10 mouse cellular contexts compared by ENCODE assay signal in the genomic region with DNA sequence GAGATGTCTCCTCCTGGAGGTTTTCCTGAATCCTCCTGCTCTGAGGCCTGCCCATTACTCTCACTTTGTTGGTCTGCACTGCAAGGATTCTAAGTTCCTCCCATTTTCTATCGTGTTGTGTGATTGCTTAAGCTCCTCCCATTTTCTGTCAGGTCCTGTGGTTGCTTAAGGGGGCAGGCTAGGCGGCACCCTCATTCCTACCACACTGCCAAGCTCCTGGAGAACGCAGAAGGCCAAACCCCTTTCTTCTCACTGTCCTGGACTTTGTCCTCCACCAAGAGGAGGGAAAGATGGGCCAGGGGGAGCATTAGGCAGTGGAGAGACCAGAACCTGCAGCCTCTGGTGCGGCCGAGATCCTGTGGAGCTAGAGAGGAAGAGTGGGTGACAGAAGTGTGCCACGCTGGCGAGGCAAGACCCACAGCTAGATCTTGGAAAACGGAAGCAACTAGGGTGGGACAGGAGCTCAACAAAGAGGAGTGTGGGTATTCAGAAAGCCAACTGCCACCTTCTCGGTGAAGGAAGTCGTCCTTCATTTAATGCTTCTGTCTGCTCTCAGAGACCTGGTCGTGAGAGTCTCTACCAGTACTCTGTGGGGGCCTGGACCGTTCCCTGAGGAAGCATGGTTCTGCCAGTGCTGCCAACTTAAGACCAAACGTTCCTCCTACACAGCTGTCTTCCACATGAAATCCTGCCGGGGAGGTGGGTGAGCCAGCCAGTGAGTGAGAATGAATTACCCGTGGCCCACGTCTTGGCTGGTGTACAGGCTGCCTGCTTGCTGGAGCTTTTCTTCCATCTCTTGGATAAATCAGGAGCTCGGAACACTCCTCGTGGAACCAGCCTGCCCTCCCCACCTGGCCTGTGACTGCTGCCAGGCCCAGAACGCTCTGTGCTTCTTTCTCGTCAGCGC.
A peak's percentile ranks its signal among the peaks of the same experiment; 100 is the strongest.
DNase-seq lines count a peak whose midpoint lies in the region; ATAC-seq lines count a peak whose summit lies in the region.
"Had no signal": no experiment of that assay in that cellular context is flagged by ENCODE, and none has a peak within 500 bp of the region (broad histone marks: within the 10 kb centered on the region; RNA-seq: fewer than 3 reads in every experiment).

No protein-coding gene starts in this region.

- no peaks in the 10 kb centered on the region for H3K27me3 ChIP-seq in midbrain, embryonic 16.5 days (ENCODE audit: control insufficient read depth, insufficient read depth, low read depth, low read length)
- no peaks in the 10 kb centered on the region for H3K27me3 ChIP-seq in midbrain, embryonic 13.5 days
- H3K27me3 ChIP-seq: neural tube, embryonic 13.5 days had no signal

- H3K4me1 ChIP-seq in midbrain, embryonic 16.5 days (ENCODE audit: control insufficient read depth, insufficient read depth, low read length): 0 out of 2 replicates have a peak, but pooled peaks cover 6% of the 10 kb centered on the region
- peaks cover 12% of the 10 kb centered on the region for H3K4me1 ChIP-seq in midbrain, embryonic 13.5 days (replicated peaks)

- no peak overlapping the region for H3K9ac ChIP-seq in midbrain, embryonic 16.5 days (ENCODE audit: low read depth, low read length)
- H3K9ac ChIP-seq in midbrain, embryonic 13.5 days (replicated peaks): no peak overlapping the region
- H3K9ac ChIP-seq: neural tube, embryonic 13.5 days had no signal

- no peak overlapping the region for H3K4me3 ChIP-seq in midbrain, embryonic 16.5 days (ENCODE audit: low read depth, low read length)
- H3K4me3 ChIP-seq in midbrain, embryonic 13.5 days (replicated peaks): no peak overlapping the region
- H3K4me3 ChIP-seq: neural tube, embryonic 13.5 days had no signal

- DNase-seq in frontal cortex, postnatal 10 days (ENCODE audit: low spot score in 2 of 2): peak; percentile 72 to 85
- DNase-seq in left cerebral cortex, adult 18-20 months (ENCODE audit: low spot score in 2 of 2): peak; percentile 89 to 94
- DNase-seq in right cerebral cortex, postnatal 4 days: peak; percentile 52
- no peak for DNase-seq in urinary bladder, adult 18-20 months (ENCODE audit: low spot score in 2 of 2)
- no peak for DNase-seq in gastrocnemius, postnatal 14 days
- DNase-seq in adrenal gland, adult 8-10 months: no peak

- peak overlapping the region; percentile 44; the same call in 1 of the 2 replicates for H3K27ac ChIP-seq in midbrain, embryonic 16.5 days (ENCODE audit: low read length)
- no peak overlapping the region for H3K27ac ChIP-seq in midbrain, embryonic 13.5 days
- H3K27ac ChIP-seq: neural tube, embryonic 13.5 days had no signal

- H3K4me2 ChIP-seq in midbrain, embryonic 16.5 days (ENCODE audit: low read length): no peak overlapping the region
- H3K4me2 ChIP-seq in midbrain, embryonic 13.5 days (replicated peaks): no peak overlapping the region
- H3K4me2 ChIP-seq: neural tube, embryonic 13.5 days had no signal

- no peaks in the 10 kb centered on the region for H3K36me3 ChIP-seq in midbrain, embryonic 16.5 days (ENCODE audit: control insufficient read depth, insufficient read depth, low read length)
- no peaks in the 10 kb centered on the region for H3K36me3 ChIP-seq in midbrain, embryonic 13.5 days
- H3K36me3 ChIP-seq: G1E; neural tube, embryonic 13.5 days had no signal

- intact Hi-C loops in gastrocnemius, postnatal 14 days (cut with DNase I; ENCODE audit: low total_unique reads): no loop called here

- WGBS in midbrain, embryonic 16.5 days: 86% methylated on average over 21 of the region's 21 CpGs
- 88% methylated on average over 21 of the region's 21 CpGs for WGBS in midbrain, embryonic 13.5 days

- no peaks in the 10 kb centered on the region for H3K9me3 ChIP-seq in midbrain, embryonic 16.5 days (replicated peaks; ENCODE audit: control insufficient read depth, low read length, poor library complexity, severe bottlenecking)
- 0 out of 2 replicates have a peak, but pooled peaks cover 5% of the 10 kb centered on the region for H3K9me3 ChIP-seq in midbrain, embryonic 13.5 days
- H3K9me3 ChIP-seq: neural tube, embryonic 13.5 days had no signal

- ATAC-seq in midbrain, embryonic 16.5 days: no peak
- no peak for ATAC-seq in midbrain, embryonic 13.5 days

Comparison
In these comparisons a context has a peak if more than half of its experiments do, and no peak if none do; other contexts are left out.
1. DNase-seq: peak in frontal cortex, postnatal 10 days (2 of 2), left cerebral cortex, adult 18-20 months (2 of 2) and right cerebral cortex, postnatal 4 days (single experiment); none in urinary bladder, adult 18-20 months (0 of 2), gastrocnemius, postnatal 14 days (single experiment) and adrenal gland, adult 8-10 months (single experiment).